Mouse (Mus musculus) spleen, adult 12 weeks (tissue): ENCODE data around the gene Zic4.

Experiments
- DNase-seq: peaks from one replicate; pipeline ENCODE4 v3.0.0; 2022; ENCODE audit warnings: low spot score

The Zic4 gene

DNA sequence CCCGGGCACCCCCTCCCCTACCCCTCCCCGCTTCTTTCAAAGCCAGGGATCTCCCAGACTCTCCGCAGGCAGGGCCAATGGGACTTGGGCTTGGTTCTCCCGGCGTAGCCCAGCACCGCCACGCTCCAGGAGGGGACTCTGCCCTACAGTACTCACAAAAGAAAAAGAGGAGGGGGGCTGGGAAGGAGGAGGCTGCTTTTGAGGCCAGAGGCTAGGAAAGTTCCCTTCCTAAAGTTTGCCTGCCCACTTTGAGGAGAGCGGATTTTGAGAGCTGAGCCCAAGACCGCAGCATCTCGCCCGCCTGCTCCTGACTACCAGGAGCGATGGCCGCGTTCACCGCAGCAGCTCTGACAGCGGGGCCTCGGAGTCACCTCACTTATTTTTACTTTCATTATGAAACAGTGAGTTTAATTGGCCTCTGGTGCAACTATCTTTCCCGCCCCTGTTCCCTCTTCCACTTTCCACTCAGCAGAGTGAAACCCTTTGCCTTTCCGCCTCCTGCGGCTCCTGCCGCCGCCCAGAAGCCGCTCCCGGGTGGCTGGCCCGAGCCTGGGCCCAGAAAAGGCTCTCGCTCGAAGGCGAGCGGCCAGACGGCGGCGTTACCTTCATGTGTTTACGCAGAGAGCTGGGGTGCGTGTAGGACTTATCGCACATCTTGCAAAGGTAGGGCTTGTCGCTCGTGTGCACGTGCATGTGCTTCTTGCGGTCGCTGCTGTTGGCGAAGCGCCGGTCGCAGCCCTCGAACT is at the start of gene Zic4:
Gene Zic4, plus strand, starts transcription at position 558 of the 746 bp plus-strand sequence.
- DNase-seq, result no peak

GRCm38 (mm10) chr9:91347591-91347990 is 14.6 kb upstream of the Zic4 start:
- no peak for DNase-seq

GRCm38 (mm10) chr9:91348746-91349145 is 13.5 kb upstream of the Zic4 start:
- DNase-seq, result no peak

- DNase-seq, result no peak
Measured at GRCm38 (mm10) chr9:91350211-91350791, 11.9 kb upstream of the Zic4 start.

- DNase-seq, result no peak
Measured at GRCm38 (mm10) chr9:91350861-91351291, 11.3 kb upstream of the Zic4 start.

GRCm38 (mm10) chr9:91351361-91351760 is 10.9 kb upstream of the Zic4 start:
- no peak for DNase-seq

- DNase-seq, result no peak
Measured at GRCm38 (mm10) chr9:91351961-91352411, 10.2 kb upstream of the Zic4 start.

DNA sequence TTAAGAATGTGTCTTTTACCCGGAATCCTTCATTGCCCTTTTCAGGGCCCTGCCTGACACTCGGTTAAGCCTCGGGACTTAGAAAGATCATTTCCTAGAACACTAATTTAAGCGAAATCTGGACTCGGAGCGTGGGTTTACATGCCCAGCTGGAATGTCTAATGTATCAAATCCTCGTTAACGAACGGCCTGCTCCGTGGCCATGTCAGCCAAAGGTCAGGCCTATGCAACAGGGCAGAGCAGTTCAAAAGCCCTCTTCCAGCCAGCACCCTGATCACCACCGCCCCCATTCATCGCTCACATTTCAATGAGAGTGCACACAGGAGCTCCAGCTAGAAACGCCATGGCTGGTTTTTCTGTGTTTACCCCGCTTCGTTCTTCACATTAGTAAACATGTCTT is 9.4 kb upstream of the Zic4 start:
- DNase-seq, result no peak

DNA sequence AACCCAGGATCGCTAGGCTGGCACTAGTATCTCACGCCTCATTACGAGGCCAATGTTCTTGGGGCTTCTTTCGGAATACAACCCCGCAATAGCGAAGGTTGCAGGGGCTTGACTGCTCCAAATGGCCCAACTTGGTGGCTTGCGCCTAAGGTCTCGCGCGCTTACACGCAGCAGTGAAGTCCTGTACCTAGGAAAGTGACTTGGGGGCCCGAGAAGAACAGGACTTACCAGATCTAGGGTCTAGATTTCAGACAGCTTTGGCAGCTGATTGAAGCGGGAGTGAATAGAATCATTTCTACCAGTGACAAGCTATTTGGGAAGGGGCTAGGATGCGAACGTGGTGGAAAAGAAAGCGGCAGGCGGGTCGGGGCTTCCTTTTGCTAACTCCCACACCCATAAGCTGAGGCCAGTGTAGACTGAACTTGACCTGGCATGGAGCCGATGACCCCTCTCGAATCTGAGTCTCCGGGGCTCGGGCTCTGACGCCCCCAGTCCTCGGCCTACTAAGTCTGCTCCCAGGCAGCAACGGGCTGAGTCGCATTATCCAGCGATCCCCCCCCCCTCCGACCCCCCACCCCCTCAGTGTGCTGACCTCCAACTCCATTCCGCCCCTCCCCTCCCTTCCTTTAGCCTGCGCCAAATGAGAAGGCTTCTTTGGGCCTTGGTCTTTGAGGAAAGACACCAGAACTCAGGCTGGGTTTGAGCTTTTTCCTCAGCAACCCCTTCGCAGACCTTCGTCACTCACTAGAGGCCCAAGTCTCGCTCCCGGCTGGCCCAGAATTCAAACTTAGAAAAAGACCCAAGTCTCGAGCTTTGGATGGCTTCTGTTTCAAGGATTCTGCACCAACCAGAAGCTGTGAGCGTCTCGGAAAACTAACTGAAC is 8.4 kb upstream of the Zic4 start:
- DNase-seq, result no peak

DNA sequence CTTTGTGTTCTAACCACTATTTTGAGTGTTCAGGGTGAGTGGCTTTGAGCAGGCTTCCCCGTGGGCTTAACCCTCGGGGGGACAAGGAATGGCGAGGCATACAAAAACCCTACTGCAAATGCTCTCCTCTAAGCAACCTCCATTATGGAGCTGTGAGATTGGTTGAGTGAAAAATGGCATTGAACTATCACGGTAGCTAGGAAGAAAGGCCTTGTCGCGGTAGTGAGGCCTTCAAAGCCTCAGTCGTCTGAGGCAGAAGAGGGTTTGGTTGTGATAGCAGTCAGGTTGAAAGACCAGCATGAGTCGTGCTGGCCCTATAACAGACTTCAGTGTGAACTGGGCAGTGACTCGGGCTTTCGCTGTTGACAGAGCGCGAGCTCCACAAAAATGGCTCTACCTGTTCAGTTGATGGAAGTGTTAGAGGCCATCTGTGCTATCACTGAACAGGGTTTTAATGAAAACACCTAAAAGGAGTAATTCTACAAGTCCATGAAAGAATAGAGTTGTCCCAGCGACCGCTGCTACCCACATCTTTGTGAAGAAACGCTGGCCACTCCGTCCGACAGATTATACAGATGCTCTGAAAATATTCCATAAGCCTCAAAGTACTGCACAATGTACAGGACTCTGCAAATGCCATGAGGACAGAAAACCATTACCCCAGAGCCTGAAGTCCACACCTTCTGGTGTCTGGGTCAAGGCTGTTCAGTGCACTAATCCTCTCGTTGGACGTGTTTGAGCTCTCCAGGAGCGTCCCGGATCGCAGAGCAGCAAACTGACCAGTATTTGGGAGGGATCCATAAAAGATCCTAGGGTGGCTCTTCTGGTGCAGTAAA is 7.6 kb upstream of the Zic4 start:
- no peak for DNase-seq

DNA sequence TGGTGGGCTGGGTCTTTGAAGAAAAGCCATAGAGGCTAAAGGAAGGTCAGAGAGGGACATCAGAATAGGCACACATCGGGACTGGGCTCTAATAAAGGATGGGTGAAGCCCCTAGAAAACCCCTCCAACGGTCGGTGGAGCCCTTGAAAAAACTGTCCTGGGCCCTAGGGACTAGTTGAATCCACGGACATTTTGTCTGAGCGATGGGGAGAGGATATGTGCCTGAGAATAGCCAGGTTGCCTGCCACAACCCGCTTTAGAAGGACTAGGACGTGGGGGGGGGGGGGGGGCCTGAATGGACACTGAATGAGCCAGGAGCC is 7.0 kb upstream of the Zic4 start:
- DNase-seq, result no peak

GRCm38 (mm10) chr9:91355629-91356352 is 6.4 kb upstream of the Zic4 start:
- no peak for DNase-seq

GRCm38 (mm10) chr9:91356353-91356740 is 5.9 kb upstream of the Zic4 start:
- no peak for DNase-seq

GRCm38 (mm10) chr9:91357321-91357720 is 4.9 kb upstream of the Zic4 start:
- DNase-seq, result no peak

- DNase-seq, result no peak
Measured at GRCm38 (mm10) chr9:91358851-91359687, 3.1 kb upstream of the Zic4 start.

DNA sequence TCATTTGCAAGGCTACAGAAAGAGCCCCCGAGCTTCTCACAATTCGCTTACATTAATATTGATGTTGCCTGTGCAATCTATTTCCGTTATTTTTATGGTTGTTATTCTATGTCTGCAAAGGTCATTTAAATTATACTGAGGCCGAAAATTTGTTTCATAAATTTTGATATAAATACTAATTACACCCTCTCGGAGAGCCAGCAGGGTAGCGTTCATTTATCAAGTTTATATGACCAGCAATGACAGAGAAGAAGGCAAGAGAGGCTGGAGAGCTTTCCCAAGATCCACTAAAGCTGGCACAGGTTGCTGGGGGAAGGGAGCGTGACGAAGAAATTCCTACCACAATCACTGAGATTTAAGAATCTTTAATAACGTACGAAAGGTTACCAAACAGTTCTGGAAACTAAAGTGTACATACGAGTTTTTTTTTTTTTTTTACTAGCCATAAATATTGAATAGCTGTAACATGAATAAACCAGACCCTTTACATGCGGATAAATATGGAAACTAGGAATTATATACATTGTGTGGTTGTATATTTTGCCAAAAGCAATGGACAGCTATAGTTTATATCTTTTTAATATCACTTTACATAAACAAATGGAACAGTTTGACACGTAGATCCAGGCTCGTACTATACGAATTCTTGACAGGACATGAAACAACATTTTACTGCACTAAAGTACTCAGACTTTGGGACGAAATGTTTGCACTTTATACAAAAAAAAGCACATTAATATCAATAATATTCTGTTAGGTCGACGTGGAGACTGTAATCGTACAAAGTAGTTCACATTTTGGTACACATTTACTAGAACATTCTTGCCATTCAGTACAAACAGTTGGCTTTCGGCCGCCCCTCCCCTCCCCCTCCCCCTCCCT is 1.8 kb upstream of the Zic4 start:
- no peak for DNase-seq

- DNase-seq, result no peak
Measured at GRCm38 (mm10) chr9:91361033-91361855, 969 bp upstream of the Zic4 start.

DNA sequence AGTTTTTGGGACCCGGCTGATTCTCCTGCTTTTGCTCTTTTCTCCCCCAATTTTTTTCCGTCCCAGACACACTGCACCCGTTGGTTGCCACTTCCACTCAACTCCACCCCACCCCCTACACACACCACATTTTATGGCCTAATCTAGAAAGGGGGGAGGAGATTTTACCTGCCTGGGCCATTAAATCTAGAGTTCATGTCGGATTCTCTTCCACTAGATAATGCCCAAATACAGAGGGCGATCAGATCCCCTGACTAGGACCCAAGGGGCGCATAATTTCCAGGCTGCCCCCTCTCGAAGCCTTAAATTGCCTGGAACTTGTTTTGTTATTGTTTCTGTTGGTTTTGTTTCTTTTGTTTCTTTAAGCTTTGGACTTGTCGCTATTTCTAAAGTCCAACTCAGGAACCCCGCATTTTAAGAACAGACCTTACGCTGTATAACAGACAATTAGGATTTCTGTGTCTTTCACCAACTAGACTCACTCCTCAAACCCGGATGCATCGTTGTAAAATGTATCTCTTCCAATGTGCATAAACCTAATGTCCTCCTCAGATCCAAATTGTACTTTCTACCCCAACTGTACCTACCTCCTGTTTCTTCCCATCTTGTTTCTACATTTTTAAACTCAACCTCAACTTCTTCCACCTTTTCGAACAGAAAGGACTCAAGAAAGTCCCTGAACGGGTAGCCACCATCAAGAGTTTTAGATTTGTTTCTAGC is 958 bp downstream of the Zic4 start:
- no peak for DNase-seq
